Mouse (Mus musculus) embryonic fibroblast, embryonic 13.5 days (primary cell): ENCODE measurements around the gene Bicral.

Experiments used
- CTCF ChIP-seq: IDR thresholded peaks from 2 replicates; pipeline ENCODE4 v1.5.1; 2011; ENCODE audit warnings: mild to moderate bottlenecking, control low read depth, low read length, moderate library complexity, borderline replicate concordance; ENCODE audit not compliant: insufficient read depth
- POLR2A ChIP-seq: IDR thresholded peaks from 2 replicates; pipeline ENCODE4 v1.6.1; 2011; ENCODE audit warnings: low read depth, mild to moderate bottlenecking, control low read depth, low read length, moderate library complexity

DNA sequence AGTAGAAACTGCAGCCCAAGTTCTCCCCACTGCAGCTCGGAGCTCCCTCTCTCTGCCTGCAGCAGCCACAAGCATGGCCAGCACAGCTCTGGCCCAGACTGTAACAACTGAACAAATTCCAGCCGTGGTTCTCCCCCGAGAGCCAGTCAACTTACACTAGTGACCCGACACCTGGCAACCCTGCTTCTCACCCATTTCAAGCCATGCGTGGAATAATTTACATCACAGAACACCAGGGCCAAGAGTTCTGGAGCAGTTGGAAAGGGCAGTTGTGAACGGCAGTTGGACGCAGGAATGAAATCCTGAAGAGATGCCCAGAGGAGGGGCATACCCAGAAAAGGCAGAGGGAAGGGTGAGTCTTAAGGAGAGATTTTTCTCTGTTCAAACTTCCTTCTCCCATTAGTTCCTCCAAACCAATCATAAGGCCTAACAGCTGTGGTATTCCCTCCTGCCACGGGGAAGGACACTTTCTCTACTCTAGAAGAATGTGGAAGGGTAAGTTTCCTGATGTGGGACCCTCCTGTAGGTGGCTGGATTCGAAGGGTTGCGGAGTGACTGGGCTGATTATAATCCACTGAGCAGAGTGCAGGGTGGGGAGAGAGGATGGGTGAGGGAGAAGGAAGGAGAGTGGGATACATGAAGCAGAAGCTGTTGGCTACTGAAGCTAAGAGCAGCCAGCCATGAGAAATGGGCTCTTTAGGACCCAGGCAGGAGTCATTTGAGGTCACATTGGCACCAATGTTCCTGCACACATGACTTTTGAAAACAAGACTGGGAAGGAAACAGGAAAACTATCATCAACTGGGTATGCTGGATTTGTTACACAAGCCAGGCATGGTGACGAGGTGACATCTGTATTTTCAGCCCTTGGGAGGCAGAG is 25.9 kb downstream of the Bicral start:
- TF ChIP-seq CTCF (no peak), POLR2A (no peak)
